Mouse (Mus musculus): ENCODE results near the gene Rfx1.

Gene Rfx1

GRCm38 (mm10) chr8:84060245-84060644 lies 6.4 kb upstream of the Rfx1 start:
- DNase-seq (ENCODE audit: low read depth, low spot score), result no peak

DNA sequence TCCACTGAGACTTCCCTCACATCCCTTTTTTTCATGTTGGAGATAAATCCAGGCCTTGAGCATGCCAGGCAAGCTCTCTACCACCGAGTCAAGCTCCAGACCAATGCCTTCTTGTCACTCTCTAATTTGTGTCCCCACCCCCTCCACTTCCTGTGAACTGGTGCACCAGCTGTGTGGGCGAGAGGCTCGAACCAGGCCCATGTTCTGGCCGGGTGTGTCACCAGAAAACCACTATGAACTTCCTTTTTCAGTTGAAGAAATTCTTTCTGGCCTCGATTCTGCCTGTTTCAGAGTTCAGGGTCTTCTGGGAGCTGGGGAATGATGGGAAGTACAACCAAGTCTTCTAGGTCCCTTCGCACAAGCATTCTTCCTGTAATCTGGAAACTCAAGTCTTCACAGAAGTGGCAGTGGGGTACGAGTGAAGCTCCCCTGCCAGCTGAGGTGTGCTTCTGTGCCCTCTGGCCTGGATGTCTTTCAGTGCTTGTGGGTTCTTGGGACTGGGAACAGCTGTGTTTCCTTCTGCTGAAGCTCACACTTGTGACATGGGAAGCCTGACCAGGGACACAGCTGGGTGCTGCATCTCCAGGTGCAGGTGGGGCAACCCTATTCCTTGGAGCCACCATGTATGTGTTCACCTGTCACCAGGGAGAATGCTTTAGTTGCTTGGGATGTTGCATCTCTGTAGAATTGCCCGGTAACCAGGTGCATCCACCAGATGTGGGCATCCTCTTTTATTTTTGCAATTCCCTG lies 2.6 kb upstream of the Rfx1 start:
- no peak for DNase-seq (ENCODE audit: low read depth, low spot score)

- no peak for DNase-seq (ENCODE audit: low read depth, low spot score)
These were observed 1.6 kb upstream of the Rfx1 start, which contains the start of gene Gm10643 for GRCm38 (mm10) chr8:84065037-84065436. Gene Gm10643, minus strand, starts transcription at chr8:84065137.

- no peak for DNase-seq (ENCODE audit: low read depth, low spot score)
These were observed 1.1 kb upstream of the Rfx1 start for GRCm38 (mm10) chr8:84065457-84066072.

- peak; percentile 94 for DNase-seq (ENCODE audit: low read depth, low spot score)
These were observed 476 bp downstream of the Rfx1 start for GRCm38 (mm10) chr8:84067047-84067573.

DNA sequence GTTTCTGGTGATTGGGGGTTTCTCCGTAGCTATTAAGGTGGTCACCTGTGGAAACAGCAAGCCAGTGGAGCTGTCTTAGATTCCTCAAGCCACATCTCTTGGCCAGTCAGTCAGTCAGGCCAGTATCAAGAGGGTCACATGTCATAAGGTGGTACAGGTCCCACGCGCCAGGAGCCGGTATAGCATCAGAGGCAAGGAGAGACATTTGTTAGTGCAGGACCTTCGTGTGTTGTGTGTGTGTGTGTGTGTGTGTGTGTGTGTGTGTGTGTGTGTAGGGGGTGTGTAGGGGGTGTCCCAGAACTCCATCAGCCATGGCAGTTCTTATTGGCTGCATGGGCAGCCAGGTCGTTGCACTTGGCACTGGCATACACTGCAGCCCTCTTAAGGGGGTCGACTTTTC lies 1.3 kb downstream of the Rfx1 start:
- DNase-seq (ENCODE audit: low read depth, low spot score), result no peak

DNA sequence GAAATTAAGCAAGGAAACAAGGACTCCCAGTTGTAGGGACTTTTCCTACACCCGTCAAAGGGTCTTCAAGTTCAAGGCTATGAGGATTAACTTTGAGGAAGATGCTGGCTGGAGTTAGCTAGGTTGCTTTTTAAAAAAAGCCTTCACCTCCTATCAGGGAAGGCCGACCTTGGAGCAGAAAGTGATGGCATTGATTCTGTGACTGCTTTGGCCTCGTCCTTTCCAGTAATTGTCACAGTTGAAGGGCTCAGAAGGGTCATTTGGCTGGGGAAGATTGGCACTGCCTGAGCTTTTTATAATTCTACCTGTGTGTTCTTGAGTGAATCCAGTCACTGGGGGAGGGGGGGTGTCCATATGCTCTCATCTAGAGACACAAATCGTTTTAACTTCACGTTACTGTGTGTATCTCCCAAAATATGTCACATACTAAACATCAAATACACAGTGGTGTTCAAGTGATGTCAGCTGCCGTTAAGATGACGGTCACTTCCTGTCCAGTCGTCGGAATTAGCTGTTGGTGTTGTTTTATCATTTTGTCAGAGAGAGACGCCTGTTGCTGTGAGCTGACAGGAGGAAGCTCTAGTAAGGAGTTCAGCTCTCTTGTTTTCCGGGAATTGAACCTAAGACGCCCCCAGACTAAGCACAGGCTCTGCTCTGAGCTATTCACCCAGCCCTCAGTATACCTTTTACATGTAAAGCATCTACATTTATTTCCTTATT lies 1.8 kb downstream of the Rfx1 start:
- no peak for DNase-seq (ENCODE audit: low read depth, low spot score)

GRCm38 (mm10) chr8:84069169-84069568 lies 2.5 kb downstream of the Rfx1 start:
- DNase-seq (ENCODE audit: low read depth, low spot score), result no peak

GRCm38 (mm10) chr8:84069750-84070149 lies 3.1 kb downstream of the Rfx1 start:
- no peak for DNase-seq (ENCODE audit: low read depth, low spot score)

DNA sequence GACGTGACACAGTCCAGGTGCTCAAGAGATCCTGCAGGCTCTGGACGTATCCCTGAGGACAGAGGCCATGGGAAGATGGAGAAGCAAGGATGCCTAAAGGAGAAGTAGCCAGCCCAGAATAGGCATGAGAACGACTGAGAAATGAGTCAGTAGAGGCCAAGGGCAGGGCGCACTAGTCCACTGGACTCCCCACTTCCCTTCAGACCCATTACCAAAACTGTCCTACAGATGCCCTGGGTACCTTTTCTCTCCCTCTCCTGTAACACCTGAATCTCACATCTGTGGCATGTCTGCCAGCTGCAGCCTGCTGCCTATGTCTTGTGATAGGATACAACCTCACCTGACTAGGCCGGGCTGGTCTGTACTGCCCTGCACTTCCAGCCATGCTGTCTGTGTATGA lies 3.6 kb downstream of the Rfx1 start:
- no peak for DNase-seq (ENCODE audit: low read depth, low spot score)

DNA sequence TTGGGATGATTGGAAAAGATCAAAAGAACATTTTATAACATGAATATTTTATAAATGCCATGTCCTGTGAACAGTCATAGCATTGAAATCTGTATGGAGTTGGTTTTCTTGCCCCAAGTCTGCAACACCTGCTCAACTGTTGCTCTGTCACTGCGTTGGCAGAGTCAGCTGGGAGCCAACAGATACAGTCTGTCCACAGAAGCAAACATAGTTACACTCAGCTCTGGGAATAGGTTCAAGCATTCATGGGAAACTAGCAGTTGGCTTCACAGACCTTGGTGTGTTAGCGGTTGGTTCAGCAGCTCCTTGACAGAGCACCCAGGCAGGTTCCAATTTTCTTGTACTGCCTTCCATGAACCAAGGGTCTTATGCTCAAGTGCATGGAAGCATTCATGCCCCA lies 4.0 kb downstream of the Rfx1 start:
- peak; percentile 90 for DNase-seq (ENCODE audit: low read depth, low spot score)

DNA sequence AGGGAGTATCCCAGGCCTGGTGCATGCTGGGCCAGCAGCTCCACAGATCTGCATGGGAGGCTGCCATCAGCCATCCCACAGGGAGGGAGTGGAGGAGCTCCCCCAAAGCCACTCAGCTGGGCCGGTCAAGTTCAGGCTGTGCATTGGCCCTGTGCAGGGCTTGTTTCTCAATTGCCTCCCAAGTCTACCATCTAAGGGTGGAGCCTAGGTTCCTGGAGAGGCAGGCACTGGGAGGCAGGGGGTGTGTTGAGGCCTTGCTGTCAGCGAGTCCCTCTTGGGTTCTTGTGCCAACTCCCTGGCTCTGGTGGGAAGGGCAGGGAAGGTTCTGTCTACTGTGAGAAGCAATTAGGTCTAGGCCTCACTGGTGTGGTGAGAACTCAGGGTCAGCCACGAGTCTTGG lies 5.3 kb downstream of the Rfx1 start:
- DNase-seq (ENCODE audit: low read depth, low spot score), result no peak

DNA sequence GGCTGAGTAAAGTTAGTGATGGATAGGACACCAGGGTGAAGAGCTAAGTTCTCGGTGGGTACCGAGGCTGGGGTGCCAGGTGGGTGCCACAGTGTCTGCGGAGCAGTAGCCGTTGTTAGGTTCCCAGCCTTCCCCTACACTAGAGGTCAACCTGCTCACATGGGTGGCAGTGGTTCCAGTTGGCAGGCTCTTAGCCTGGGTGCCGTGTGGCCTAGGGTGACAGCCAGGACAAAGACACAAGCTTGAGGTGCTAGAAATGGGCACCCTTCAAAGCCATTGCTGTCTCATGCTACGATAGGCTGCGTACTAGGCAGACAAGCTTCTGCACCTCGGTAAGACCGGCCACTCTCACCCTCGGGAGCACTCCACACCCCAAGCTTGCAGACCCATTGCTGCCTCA lies 5.7 kb downstream of the Rfx1 start:
- DNase-seq (ENCODE audit: low read depth, low spot score), result no peak

GRCm38 (mm10) chr8:84073230-84073976 lies 6.8 kb downstream of the Rfx1 start:
- DNase-seq (ENCODE audit: low read depth, low spot score), result peak; percentile 72

DNA sequence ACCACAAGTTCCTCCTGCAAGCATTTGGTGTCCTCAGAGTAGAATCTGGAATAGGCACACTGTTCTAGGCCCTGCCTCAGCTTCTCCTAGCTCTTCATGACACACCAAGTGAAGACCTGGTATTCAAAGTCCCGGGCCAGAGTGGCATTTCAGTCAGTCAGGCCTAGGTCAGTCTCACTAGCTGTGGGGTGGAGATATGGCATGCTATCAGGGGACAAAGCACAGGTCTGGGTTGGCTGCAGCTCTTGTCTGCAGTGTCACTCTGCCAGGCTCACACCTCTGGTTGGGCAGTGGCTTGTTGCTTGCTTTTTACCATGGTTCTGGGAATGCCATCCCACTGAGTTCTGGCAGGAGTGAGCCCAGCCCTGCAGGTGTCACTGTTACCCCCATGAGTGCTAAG lies 9.8 kb downstream of the Rfx1 start:
- DNase-seq (ENCODE audit: low read depth, low spot score), result no peak

DNA sequence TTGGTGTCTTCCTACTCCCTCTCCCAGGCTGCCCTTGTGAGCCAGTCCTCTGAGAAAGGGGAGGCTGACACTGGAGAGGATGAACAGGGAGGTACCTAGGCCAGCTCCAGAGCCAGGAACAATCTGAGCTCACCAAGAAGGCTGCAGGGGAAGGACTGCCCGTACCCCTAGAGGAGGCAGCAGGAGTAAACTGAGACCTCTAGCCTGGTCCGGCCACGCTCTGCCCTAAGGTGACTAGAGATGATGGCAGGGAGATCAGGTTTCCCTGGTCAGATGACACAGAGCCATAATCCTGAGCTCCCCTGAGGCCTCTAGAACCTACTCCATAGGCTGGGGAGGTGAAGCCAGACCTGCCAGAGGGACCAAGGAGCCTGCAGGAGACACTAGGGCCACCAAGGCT lies 10.2 kb downstream of the Rfx1 start:
- DNase-seq (ENCODE audit: low read depth, low spot score), result no peak

GRCm38 (mm10) chr8:84079206-84079605 lies 12.6 kb downstream of the Rfx1 start:
- no peak for DNase-seq (ENCODE audit: low read depth, low spot score)

DNA sequence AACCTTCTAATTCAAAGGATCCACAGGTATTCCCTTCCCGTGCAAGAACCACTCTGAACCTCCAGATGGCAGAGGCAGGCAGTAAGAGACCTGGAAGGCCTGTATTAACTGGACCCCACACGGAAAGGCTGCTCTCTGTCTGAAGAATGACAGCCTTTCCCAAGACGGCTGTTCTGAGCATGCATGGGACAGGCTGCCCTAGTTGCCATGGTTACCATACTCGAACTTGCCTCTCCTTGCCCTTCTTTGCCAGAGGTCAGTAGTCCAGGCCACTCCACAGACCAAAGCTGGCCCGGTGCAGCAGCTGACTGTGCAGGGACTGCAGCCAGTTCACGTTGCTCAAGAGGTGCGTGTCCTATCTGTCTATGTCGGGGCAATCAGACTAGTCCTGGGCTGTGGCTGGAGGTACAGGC lies 17.2 kb downstream of the Rfx1 start:
- DNase-seq (ENCODE audit: low read depth, low spot score), result no peak

DNA sequence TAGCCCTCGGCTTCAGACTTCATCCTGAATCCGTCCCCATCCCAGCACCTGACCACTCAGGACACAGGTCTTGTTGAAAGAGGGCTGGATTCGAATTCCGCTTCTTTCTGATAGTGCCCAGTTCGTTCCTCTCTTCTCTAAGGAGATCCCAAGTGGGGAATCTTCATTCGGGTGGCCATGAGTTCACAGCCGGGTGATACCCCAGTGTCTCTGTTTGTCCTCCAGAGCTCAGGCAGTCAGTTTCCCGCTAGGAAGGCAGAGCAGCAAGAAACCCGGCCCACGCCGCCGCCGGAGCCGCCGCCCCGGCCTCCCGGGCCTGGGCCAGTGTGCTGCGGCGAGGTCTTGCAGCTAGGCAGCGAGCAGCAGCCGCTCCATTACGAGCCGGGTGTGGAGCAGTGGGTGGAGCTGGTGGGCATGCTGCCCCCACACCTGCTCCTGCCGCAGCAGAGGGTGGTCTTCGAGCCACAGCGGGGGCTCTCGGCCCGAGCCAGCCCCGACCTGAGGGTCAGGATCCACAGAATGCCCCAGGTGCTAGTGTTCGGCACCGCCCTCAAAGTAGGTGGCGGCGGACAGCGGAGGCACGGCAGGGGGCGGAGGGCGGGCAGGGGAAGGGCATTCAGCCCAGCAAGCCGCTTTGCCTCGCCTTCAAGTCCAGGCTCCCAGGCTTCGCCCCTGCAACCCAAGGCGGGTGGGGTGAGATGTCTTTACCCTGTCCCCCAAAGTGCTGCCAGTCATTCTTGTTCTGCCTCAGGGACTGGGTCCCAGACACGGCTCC lies 17.9 kb downstream of the Rfx1 start:
- DNase-seq (ENCODE audit: low read depth, low spot score), result no peak

DNA sequence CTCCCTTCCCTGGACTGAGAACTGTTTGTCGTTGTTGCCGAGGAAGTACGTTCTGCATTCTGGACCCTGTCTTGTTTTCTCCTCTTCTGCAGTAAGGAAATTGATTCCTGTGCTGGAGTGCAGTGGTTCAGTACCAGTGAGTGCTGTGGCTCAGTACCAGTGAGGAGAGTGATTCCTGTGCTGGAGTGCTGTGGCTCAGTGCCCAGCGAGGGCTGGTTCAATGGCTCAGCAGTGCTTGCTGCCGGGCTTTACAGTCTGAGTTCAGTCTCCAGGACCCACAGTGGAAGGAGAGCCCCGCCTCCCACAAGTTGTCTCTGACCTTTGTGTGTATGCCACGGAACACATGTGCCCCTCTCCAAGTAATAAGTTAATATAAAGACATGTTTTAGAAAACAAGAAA lies 20.5 kb downstream of the Rfx1 start:
- no peak for DNase-seq (ENCODE audit: low read depth, low spot score)

DNA sequence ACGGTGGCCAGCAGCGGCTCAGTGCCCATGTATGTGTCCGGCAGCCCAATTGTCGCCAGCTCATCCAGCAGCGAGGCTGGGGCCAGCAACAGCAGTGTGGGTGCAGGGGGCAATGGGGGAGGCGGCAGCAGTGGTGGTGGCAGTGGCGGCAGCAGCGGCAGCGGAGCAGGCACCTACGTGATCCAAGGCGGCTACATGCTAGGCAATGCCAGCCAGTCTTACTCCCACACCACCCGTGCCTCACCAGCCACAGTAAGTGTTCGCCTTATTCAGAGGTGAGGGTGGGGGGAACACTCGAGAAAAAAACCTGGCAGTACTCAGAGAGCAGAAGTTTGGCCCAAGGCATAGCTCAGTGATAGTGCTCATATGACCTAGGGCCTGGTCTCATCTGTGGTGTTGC lies 21.2 kb downstream of the Rfx1 start:
- DNase-seq (ENCODE audit: low read depth, low spot score), result peak; percentile 43

All from brain, adult 2 months (tissue).